Mouse (Mus musculus) left cerebral cortex, postnatal 36 days (tissue): ENCODE measurements at regions not wholly inside any gene's neighbourhood (a gene's known extent, or its start where the extent isn't known, plus 50 kb on each side); places are given as distances from the start of the nearest gene placed in this dataset.

ENCODE experiments used
- DNase-seq, 2 experiments: peaks; one replicate each; pipeline ENCODE4 v3.0.0; 2021 to 2022; ENCODE audit warnings: low spot score in 2 of 2, mixed read lengths in 1 of 2
- intact Hi-C: fragments of 180-260 bp; cut with DNase I; formaldehyde crosslinking; loops from one replicate; pipeline ENCODE4 v1.15.1; 2025

DNA sequence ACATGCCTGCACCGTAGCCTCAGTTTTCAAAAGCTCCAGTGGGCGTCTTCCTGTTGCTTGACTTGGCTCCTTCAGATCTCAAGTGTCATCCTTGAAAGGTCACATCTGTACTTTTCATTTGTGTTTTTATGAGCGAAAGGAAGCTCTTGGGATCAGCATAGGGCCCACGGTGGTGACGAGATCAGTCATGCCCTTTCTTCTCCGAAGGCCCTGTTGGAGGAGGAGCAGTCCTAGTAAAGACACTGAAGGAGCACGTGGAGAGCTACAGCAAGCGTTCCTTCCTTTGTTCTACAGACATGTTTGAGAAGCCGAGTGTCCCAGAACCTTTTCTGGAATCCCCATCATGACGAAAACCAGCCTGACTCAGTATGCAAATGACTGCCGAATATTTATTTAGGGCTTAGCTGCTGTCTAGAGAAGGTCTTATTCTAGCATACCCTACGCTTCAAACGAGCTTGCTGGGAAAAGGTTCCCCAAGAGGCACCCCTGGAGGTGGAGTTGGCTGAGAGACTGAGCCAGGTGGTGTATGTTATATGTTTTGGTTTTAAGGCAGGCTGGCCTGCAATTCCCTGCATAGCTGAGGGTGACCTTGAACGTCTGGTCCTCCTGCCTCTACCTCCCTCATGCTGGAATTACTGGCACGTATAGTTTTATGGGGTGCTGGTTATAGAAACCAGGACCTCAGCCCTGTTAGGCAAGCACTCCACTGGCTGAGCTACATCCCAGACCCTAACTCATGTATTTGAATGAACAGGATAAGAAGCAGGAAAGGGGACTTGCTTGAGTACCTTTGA, 285.1 kb upstream of the Cdh5 start:
- intact Hi-C loops: no loop called here
- DNase-seq: peak in 1 of 2 experiments; percentile 18

DNA sequence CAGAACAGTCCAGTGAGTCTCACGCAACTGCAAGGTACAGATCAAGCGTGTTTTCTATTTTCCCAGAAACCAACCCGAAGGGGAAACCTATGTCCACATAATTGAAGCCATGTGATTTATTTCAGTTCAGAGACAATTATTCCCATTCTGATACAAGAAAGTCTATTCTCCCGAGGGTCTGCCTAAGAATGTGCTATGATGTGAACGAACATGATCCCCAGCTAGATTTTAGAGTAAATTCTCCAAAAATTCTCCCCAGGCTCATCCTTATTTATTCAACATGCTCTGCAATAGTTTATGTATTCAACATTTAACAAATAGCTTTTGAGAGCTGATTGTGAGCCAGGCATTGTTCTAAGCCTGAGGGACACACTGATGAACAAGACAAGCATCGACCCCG, 277.9 kb upstream of the Cdh5 start:
- intact Hi-C loops: no loop called here
- no peak for DNase-seq

DNA sequence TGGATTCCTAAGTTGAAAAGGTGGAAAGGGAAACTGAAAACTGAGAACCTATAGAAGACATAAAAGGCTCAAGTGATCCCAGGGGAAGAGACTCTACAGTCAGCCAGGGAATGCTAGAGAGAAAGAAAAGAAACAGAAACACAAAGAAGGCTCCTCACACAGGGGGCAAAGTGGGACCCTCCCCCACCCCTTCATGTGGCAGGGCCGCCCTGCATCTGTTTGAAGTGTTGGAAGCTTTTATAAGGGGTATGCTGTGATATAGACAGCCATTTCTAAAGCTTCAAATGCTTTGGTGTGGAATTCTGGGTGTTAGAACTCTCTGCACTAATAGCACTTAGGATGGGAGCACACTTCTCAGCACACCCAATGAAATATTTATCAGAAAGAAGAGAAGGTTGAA, 276.7 kb upstream of the Cdh5 start:
- intact Hi-C loops: no loop called here

DNA sequence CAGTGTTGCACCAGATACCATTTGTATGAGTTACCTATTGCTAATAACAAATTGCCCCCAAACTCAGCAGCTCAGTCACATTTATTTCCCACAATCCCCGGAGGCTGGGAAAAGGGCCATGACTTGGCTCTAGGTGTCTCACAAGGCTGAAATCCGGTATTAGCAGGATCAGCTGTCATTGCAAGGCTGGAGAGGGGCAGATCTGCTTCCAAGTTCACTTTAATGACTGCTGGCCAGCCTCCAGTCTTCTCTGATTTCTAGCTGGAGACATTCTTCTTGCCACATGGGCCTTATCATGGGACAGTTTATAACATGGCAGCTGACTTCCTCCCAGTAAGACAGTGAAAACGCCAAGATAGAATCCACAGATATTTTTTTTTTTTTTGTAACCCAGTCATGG, 276.1 kb upstream of the Cdh5 start:
- intact Hi-C loops: no loop called here

More for the DNA sequence above, 276.7 kb upstream of the Cdh5 start:
- DNase-seq: no peak

DNA sequence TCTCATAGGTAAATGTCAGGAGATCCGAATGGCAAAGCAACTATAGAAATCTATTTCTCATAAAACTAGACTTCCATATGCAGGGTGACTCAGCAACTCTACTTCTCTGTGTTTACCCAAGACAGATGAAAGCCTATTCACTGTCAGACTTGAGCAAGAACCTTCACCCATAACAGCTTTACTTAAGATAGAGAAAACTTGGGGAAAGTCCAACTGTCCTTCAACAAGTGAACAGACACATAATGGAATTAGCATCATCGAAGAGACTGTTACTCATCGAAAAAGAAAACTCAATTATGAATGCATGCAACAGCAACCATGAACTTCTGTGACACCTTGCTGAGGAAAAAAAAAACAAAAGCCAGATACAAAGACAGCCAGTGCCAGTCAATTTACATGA, 271.0 kb upstream of the Cdh5 start:
- no peak for DNase-seq
- intact Hi-C loops: no loop called here

More for the DNA sequence above, 276.1 kb upstream of the Cdh5 start:
- DNase-seq: no peak

DNA sequence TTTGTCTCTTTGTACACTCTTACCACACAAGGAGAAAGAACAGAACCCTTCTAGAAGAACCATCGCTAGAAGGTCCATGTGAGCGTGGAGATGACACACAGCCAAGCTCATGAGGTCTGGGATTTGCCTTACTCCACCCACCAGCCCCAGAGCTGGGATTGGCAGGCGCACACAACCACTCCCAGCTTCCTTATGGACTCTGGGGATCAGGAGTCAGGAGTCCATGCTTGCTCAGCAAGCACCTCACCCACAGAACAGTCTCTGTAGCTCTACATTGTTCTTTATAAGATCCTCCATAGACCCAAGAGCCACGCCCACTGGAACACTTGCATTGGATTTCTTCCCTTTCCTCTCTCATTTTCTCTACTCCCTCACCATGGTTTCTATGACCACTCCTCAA, 261.4 kb upstream of the Cdh5 start:
- no peak for DNase-seq
- intact Hi-C loops: no loop called here

DNA sequence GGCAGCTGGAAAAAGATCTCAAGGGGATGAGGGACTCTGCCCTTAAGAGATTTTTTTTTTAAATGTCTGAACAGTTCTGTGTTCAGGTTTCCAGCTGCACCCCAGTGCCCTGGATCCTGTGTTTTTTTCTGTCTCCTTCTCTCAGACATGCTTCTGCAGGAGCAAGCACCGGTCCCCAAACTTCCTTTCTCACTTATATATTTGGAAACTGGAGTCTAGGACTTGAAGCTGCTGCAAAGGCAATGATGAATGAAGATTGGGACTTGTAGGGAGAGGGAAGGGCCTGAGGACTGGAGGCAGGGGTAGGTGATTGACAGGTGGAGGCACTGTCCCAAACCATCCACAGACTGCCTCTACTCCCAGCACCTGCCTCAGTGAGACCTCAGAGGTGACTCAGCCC, 255.5 kb upstream of the Cdh5 start:
- intact Hi-C loops: no loop called here
- peak; percentile 13 to 34 for DNase-seq

DNA sequence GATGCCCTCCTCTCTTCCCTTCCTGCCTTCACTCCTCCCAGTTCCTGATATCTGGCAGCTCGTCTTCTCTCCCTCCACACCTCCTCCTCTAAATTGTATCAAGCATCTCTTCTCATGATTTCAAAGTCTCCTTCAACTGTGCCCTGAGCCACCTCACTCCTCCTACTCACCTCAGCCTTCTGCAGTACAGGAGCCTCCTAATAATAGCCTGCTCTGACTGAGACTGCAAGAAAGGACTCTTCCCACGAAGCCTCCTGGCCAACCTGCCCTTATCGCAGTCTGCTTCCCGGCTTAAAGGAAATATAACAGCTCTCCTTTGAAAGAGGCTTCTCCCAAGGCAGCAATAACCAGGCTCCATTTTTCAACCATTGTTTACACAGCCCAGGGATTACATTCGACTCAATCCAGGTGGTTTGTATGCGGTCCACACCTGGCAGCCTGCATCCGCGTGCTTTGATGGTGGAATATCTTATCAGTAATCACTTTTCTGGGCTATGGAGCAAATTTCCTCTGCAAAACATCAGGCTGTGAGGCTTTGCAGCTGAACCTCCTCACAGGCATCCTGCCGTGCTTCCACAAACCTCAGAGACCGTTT, 254.9 kb upstream of the Cdh5 start:
- peak in 1 of 2 experiments; percentile 17 for DNase-seq
- intact Hi-C loops: no loop called here

DNA sequence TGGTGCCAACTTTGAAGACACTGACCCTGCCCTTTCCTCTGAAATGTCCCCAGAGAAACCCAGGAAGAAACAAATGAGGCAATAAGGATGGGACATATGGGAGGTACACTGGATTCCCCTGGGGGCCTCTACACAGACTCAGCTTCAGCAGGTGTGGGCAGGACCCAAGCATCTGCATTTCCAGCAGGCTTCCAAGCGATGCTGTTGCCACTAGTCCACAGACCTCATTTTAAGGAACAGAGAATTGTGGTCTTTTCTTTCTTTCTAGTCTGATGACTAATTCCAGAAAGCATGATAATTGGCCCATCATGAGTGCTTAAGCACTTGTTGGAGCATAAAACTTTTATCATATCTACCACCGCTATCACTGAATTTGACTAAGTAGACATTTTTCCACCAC, 251.6 kb upstream of the Cdh5 start:
- intact Hi-C loops: no loop called here

DNA sequence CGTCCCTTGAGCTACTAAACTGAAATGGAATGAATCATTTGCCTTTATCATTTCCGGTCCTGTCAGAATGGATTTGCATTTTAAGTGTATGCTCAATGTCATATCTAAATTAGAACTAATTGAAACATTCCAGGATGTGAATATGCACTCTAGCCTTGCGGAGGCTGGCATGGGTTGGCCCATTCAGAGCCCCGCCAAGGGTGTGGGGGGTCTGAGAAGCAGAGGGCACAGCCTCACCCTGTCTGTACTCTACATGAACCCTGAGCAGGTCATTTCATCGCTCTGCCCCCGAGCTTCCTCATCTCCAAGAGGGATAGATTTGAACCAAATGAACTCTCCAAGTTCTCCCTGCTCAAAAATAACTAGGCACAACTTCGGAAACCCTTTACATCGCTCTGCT, 250.1 kb upstream of the Cdh5 start:
- intact Hi-C loops: loop anchor here (1.0 kb wide), 1 partner anchor 176 kb away; no protein-coding TSS in a partner anchor
- no peak for DNase-seq

More for the DNA sequence above, 251.6 kb upstream of the Cdh5 start:
- DNase-seq: no peak

DNA sequence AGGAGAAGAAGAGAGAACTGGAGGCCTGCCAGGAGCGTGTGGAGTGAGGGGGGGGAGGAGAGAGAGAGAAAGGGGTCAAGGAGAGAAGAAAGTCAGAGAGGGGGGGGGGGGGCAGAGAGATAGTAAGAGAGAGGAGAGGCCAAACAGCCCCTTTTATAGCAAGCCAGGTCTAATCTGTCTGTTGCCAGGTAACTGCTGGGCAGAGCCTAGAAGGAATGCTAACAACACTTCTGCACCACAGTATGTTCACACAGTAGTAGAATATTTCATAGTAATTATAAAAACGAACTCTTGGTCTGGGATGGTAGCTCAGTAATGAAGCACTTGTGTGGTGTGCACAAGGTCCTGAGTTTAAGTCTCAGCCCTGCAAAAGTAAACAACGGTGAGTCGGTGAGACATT, 248.4 kb upstream of the Cdh5 start:
- no peak for DNase-seq
- intact Hi-C loops: no loop called here

DNA sequence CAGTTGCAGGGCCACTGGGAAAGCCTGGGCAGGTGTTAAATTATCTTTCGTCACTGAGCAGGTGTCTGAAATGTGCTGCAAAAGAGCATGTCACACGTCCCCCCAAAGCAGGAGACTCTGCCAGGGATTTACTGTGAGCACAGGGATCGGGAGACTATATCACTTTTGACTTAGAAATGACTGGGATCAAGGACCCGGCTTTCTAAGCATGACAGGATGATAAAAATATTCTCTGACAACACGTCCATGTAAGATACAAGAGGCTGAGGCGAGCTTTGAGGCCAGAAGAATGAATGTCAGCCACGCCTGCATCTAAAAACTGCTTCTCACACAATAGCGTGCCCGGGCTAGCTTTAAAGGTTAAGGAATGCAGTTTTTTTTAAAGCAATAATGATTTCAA, 246.1 kb upstream of the Cdh5 start:
- DNase-seq: no peak
- intact Hi-C loops: no loop called here

DNA sequence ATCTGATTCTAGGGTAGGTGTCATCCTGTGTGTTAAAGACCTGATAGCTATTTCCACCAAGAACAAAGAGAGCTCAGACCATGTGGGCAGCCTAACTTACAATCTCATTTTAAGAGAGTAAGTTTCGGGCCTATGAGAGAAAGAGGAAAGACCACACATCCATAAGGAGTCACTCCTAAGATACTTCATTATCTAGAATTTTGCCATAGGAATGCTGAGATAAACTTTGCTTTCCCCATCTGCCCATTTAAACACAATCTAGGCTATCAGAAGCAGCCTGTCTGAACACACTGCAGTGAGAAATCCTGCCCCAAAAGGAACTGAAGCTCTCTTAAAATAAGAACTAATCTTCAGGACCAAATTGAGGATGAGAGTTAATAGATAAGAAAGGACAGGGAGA, 242.3 kb upstream of the Cdh5 start:
- intact Hi-C loops: no loop called here
- no peak for DNase-seq

DNA sequence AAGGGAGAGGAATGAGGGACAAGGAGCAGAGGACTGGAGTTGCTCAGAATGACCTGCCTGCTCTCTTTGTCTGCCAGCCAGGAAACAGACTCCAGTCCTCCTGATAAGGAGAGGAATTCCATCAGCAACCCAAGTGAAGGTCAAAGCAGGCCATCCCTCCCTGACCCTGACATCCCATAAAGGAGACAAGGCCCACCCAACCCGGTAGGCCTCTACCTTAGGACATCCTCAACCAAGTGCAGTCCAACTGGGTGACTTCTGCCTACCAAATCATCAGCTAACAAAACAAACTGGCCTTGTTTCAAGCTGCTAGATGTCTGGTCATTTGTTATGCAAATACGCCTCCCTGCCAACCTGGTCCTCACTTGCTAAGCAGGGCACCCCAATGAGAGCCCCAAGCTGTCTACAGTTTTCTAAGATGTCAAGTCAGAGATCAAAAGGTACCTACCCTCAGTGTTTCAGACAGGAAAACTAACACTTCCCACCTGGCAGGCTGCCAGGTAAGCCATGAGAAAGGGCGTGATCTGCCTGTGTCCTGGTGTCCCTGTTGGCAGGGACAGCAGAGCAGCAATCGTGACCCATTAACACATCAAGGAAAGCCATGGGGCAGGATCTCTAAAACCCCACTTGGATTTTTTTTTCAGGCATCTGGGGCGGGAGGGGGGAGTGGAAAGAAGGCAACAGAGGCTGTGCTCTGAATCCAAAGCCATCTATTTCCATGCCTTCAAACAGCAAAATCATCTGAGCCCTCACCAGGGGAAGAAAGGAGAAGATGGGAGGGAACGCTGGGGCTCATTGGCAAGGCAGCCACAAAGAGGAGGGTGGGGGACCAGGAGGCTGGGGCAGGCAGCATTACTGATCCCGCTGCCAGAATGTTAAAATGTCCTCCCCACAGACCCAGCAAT, 227.6 kb upstream of the Cdh5 start:
- DNase-seq: no peak
- intact Hi-C loops: no loop called here

DNA sequence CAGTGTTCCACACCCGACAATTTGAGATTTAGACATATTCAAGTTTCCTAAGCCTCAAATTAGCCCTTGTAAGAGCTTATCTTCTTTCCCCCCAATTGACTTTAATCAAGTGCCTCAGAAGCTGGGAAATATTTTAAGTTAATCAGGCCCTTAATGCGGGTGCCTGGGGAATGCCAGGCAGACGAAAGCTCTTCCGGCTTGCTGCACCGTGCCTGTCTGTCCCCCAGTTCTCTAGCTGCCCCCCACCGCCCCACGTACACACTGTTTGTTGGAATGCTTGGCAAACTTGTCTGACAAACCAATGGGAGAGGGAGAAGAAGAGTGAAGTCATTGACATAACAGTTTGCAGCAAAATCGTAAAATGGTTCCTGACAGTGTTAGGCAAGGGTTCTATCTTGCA, 226.9 kb upstream of the Cdh5 start:
- intact Hi-C loops: no loop called here
- no peak for DNase-seq

DNA sequence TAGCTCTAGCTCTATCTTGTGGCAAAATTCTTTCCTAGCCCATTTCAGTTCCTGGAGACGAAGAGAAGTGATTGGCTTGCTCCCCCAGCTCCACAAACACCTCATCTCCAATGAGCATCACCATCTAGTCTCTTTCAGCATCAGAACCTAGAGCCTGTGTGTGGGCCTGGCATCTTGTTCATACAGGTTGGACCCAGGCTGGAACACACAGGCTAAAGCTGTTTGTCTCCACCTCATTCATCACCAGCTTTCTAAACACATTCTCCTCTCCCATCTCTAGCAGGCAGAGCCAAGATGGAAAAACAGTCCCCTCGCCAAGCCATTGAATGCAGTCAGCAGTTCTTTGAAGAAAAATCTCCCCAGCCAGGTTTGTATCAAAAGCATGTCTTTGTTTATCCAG, 221.9 kb upstream of the Cdh5 start:
- DNase-seq: no peak
- intact Hi-C loops: no loop called here

DNA sequence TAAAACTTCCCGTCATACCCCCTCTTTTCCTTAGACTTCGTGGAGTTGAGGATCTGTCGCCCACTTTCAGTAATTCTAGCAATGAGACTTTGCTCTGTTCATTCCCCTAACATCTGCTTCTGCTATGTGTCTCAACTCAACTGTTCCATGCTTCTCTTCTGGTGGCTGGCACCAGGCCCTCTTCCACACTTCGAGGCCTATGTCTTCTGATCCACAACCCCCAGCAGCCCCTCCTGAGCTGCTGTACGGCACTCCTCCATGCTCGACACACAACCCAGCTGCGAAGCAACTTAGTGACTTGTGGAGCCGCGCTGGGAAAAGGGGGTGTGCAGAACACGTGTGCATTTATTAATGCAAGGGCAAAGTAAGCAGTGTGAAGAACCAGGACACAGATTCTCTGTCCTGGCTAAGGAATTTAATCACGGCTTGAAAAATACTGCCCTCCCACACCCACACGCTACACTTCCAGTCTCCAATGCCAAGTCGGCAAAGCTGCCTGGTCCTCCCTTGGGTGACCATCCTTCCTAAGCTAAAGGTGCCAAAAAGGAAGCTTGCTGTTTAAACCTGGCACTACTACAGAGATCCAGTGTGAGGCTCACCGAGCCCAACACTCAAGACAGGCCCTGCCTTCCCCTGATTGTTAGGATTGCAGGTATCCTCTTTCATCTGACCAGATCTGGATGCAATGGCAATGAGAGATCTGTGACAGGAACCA, 220.8 kb upstream of the Cdh5 start:
- intact Hi-C loops: no loop called here
- DNase-seq: no peak

DNA sequence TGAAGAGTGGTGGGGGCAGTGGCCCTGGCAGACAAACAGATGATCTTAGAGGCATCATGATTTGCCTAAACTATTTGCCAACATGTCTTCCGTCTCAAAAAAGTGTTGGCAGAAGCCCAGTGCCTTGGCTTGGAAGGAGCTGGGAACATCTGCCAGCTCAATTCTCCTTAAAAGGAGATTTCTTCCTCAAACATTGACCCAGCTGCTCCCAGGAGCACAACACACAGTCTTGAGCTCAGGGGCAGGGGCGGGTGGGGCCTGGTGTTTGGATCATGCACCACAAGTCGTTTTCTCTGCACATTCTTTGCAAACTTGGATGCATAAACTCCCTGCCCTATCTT, 220.3 kb upstream of the Cdh5 start:
- peak in 1 of 2 experiments; percentile 9 for DNase-seq
- intact Hi-C loops: no loop called here

DNA sequence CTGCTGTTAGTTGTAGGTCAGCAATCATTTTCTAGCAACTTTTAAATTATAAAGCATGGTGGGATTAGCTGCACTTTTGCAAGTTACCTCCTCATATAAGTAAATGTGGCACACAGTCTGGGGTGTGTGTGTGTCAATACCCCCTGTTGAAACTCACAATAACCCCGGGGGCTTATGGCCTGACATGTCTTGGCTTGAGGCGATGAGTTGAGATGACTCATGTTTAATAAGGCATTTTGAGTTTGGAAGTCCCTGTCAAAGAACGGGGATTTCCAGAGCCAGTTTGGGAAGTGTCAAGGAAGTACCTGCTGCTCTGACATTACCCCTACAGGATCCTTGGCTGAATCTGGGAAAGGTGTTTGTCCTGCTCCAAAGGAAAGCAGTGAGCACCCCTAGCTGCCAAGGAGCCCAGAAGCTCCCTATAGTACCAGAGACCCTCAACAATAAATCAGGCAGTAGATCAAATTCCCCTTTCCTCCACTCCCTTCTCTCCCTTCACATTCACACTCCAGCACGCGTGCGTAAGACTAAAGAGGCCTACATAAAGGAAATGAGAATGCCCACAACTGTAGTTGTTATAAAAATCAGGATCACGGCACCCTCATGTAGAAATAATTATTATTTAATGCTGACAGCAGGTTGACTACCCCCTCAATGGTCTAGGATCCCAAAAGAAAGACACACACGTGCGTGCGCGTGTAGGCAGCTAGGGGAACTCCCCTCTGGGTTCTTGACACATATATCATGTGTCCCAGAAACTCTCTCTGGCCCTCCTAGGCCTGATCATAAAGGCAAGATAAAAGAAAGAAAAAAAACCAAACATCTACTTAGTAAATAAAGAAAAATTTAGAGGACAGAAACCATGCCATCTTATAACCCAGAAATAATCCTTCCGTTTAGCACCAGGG, 216.3 kb upstream of the Cdh5 start:
- DNase-seq: no peak
- intact Hi-C loops: no loop called here
